Mouse (Mus musculus): ENCODE results near the gene Gpsm2.

GRCm38 (mm10) chr3:108751691-108752090 lies 29.6 kb upstream of the Gpsm2 start:
- no peak for TF ChIP-seq POLR2A (IDR thresholded peaks at IDR 0.05; ENCODE audit: insufficient read depth, low read length)
- no peak for TF ChIP-seq CTCF (IDR thresholded peaks at IDR 0.05; ENCODE audit: low read depth, low read length)

All from ES-Bruce4 (cell line).